Mouse (Mus musculus) neural tube, embryonic 12.5 days (tissue): ENCODE data around the gene Ppm1j. TPM values are rescaled to one million over a fixed set of nuclear protein-coding genes. Genes with fewer than 3 reads are reported as not detected.

Source experiments
- ATAC-seq: fragments of 200-750 bp; cut with Nextera tagmentation; 2 replicates; pipeline ENCODE4 v1.8.0; 2017; ENCODE audit warnings: low read depth, mild to moderate bottlenecking, moderate TSS enrichment, moderate library complexity; ENCODE audit not compliant: low FRiP score
- H3K27ac ChIP-seq: fragments of 300-500 bp; sonication (generic); 2 replicates; pipeline ENCODE4 v1.5.1; 2016
- H3K27me3 ChIP-seq: fragments of 300-500 bp; sonication (generic); replicated peaks from 2 replicates; pipeline ENCODE4 v1.6.1; 2016; ENCODE audit warnings: mild to moderate bottlenecking
- H3K36me3 ChIP-seq: fragments of 300-500 bp; sonication (generic); 2 replicates; pipeline ENCODE4 v1.6.1; 2016; ENCODE audit warnings: mild to moderate bottlenecking
- H3K4me1 ChIP-seq: fragments of 300-500 bp; sonication (generic); 2 replicates; pipeline ENCODE4 v1.6.1; 2016
- H3K4me2 ChIP-seq: fragments of 300-500 bp; sonication (generic); replicated peaks from 2 replicates; pipeline ENCODE4 v1.6.1; 2016; ENCODE audit warnings: mild to moderate bottlenecking
- H3K4me3 ChIP-seq: fragments of 300-500 bp; sonication (generic); 2 replicates; pipeline ENCODE4 v1.5.1; 2016
- H3K9ac ChIP-seq: fragments of 300-500 bp; sonication (generic); 2 replicates; pipeline ENCODE4 v1.6.1; 2016; ENCODE audit warnings: mild to moderate bottlenecking
- H3K9me3 ChIP-seq: fragments of 300-500 bp; sonication (generic); 2 replicates; pipeline ENCODE4 v1.6.1; 2016; ENCODE audit warnings: mild to moderate bottlenecking
- WGBS: fragments of 180-500 bp; shearing (Covaris S2); methylation state at CpG from one replicate; pipeline ENCODE4 v1.1.7; 2016; 5-methylcytosine and 5-hydroxymethylcytosine counted together
- polyA plus RNA-seq: library from polyadenylated mRNA; unstranded; fragments of >200 nt; fragmentation: Nextera tagmentation; extraction: Ambion mirVana; gene quantifications from 2 replicates; pipeline ENCODE4 v1.2.1, GENCODE M21; 2016

The Ppm1j gene
- polyA plus RNA-seq, 1 experiment from 2014 or later, result 1.5 TPM

GRCm38 (mm10) chr3:104788561-104789311 lies 7.9 kb downstream of the Ppm1j start:
- H3K4me1 ChIP-seq, result peaks cover 36% of the 10 kb centered on the region
- peak; percentile 80 for ATAC-seq
- peak overlapping the region; percentile 65 for H3K9ac ChIP-seq
- under 1% methylated on average over 49 of the region's 52 CpGs for WGBS
- peak overlapping the region; percentile 93 for H3K4me2 ChIP-seq
- no peaks in the 10 kb centered on the region for H3K36me3 ChIP-seq
- H3K9me3 ChIP-seq, result no peaks in the 10 kb centered on the region
- peak overlapping the region; percentile 57 for H3K4me3 ChIP-seq
- no peak overlapping the region for H3K27ac ChIP-seq
- peaks cover 20% of the 10 kb centered on the region for H3K27me3 ChIP-seq

- no peak overlapping the region for H3K27ac ChIP-seq
- H3K4me2 ChIP-seq, result peak overlapping the region; percentile 93
- peak overlapping the region; percentile 57 for H3K4me3 ChIP-seq
- ATAC-seq, result peak; percentile 52
- no peaks in the 10 kb centered on the region for H3K36me3 ChIP-seq
- H3K27me3 ChIP-seq, result peaks cover 15% of the 10 kb centered on the region
- no peaks in the 10 kb centered on the region for H3K9me3 ChIP-seq
- H3K9ac ChIP-seq, result peak overlapping the region; percentile 65
- 1% methylated on average over 10 of the region's 10 CpGs for WGBS
- peaks cover 41% of the 10 kb centered on the region for H3K4me1 ChIP-seq
These were observed 8.4 kb downstream of the Ppm1j start for GRCm38 (mm10) chr3:104789312-104789605.

GRCm38 (mm10) chr3:104789822-104790221 lies 9.0 kb downstream of the Ppm1j start:
- WGBS, result 37% methylated on average over 13 of the region's 13 CpGs
- H3K9ac ChIP-seq, result peak overlapping the region; percentile 65
- peaks cover 46% of the 10 kb centered on the region for H3K4me1 ChIP-seq
- H3K36me3 ChIP-seq, result no peaks in the 10 kb centered on the region
- peak overlapping the region; percentile 57 for H3K4me3 ChIP-seq
- ATAC-seq, result no peak
- H3K27me3 ChIP-seq, result peaks cover 10% of the 10 kb centered on the region
- no peak overlapping the region for H3K27ac ChIP-seq
- no peaks in the 10 kb centered on the region for H3K9me3 ChIP-seq
- H3K4me2 ChIP-seq, result peak overlapping the region; percentile 93

- WGBS, result 32% methylated on average over 6 of the region's 6 CpGs
- ATAC-seq, result no peak
- peak overlapping the region; percentile 93 for H3K4me2 ChIP-seq
- no peaks in the 10 kb centered on the region for H3K9me3 ChIP-seq
- H3K9ac ChIP-seq, result peak overlapping the region; percentile 65
- H3K4me1 ChIP-seq, result peaks cover 52% of the 10 kb centered on the region
- H3K27ac ChIP-seq, result no peak overlapping the region
- H3K36me3 ChIP-seq, result 0 out of 2 replicates have a peak, but pooled peaks cover 3% of the 10 kb centered on the region
- H3K4me3 ChIP-seq, result peak overlapping the region; percentile 57; the same call in 1 of the 2 replicates
- peaks cover 5% of the 10 kb centered on the region; the same call in 1 of the 2 replicates for H3K27me3 ChIP-seq
These were observed 9.6 kb downstream of the Ppm1j start for GRCm38 (mm10) chr3:104790401-104790937.

- H3K27ac ChIP-seq, result no peak overlapping the region
- H3K27me3 ChIP-seq, result peaks cover 5% of the 10 kb centered on the region; the same call in 1 of the 2 replicates
- H3K9me3 ChIP-seq, result no peaks in the 10 kb centered on the region
- H3K4me2 ChIP-seq, result peak overlapping the region; percentile 93
- H3K9ac ChIP-seq, result peak overlapping the region; percentile 65
- peaks cover 54% of the 10 kb centered on the region for H3K4me1 ChIP-seq
- H3K36me3 ChIP-seq, result 0 out of 2 replicates have a peak, but pooled peaks cover 8% of the 10 kb centered on the region
- peak overlapping the region; percentile 57; the same call in 1 of the 2 replicates for H3K4me3 ChIP-seq
- ATAC-seq, result no peak
- WGBS, result 21% methylated on average over 4 of the region's 4 CpGs
These were observed 10.2 kb downstream of the Ppm1j start for GRCm38 (mm10) chr3:104791017-104791416.

- no peaks in the 10 kb centered on the region for H3K9me3 ChIP-seq
- 0 out of 2 replicates have a peak, but pooled peaks cover 8% of the 10 kb centered on the region for H3K36me3 ChIP-seq
- no peak overlapping the region for H3K27ac ChIP-seq
- peaks cover 5% of the 10 kb centered on the region; the same call in 1 of the 2 replicates for H3K27me3 ChIP-seq
- peaks cover 54% of the 10 kb centered on the region for H3K4me1 ChIP-seq
- no peak overlapping the region for H3K9ac ChIP-seq
- 93% methylated on average over 8 of the region's 8 CpGs for WGBS
- H3K4me3 ChIP-seq, result no peak overlapping the region
- no peak overlapping the region for H3K4me2 ChIP-seq
- ATAC-seq, result no peak
These were observed 10.8 kb downstream of the Ppm1j start for GRCm38 (mm10) chr3:104791671-104792070.

- ATAC-seq, result no peak
- no peak overlapping the region for H3K4me3 ChIP-seq
- H3K9me3 ChIP-seq, result no peaks in the 10 kb centered on the region
- H3K27ac ChIP-seq, result no peak overlapping the region
- 0 out of 2 replicates have a peak, but pooled peaks cover 10% of the 10 kb centered on the region for H3K36me3 ChIP-seq
- H3K9ac ChIP-seq, result no peak overlapping the region
- WGBS, result 73% methylated on average over 15 of the region's 15 CpGs
- H3K27me3 ChIP-seq, result peaks cover 3% of the 10 kb centered on the region; the same call in 1 of the 2 replicates
- H3K4me1 ChIP-seq, result peaks cover 54% of the 10 kb centered on the region
- no peak overlapping the region for H3K4me2 ChIP-seq
These were observed 11.8 kb downstream of the Ppm1j start for GRCm38 (mm10) chr3:104792360-104793270.

GRCm38 (mm10) chr3:104793871-104794828 lies 13.3 kb downstream of the Ppm1j start:
- peaks cover 46% of the 10 kb centered on the region for H3K4me1 ChIP-seq
- H3K9me3 ChIP-seq, result no peaks in the 10 kb centered on the region
- peak overlapping the region; percentile 29; the same call in 1 of the 2 replicates for H3K27ac ChIP-seq
- ATAC-seq, result peak; percentile 93
- no peak overlapping the region for H3K9ac ChIP-seq
- peak overlapping the region; percentile 17 for H3K4me2 ChIP-seq
- H3K27me3 ChIP-seq, result no peaks in the 10 kb centered on the region
- no peak overlapping the region for H3K4me3 ChIP-seq
- 50% methylated on average over 20 of the region's 20 CpGs for WGBS
- peaks cover 12% of the 10 kb centered on the region; the same call in 1 of the 2 replicates for H3K36me3 ChIP-seq

- Histone ChIP-seq H3K27ac (no peak overlapping the region), H3K4me3 (no peak overlapping the region), H3K36me3 (peaks cover 14% of the 10 kb centered on the region; the same call in 1 of the 2 replicates), H3K9me3 (no peaks in the 10 kb centered on the region), H3K4me2 (peak overlapping the region; percentile 12; the same call in 1 of the 2 replicates), H3K4me1 (peaks cover 38% of the 10 kb centered on the region), H3K27me3 (no peaks in the 10 kb centered on the region), H3K9ac (no peak overlapping the region)
- no peak for ATAC-seq
- 46% methylated on average over 12 of the region's 12 CpGs for WGBS
These were observed 14.2 kb downstream of the Ppm1j start for GRCm38 (mm10) chr3:104794953-104795470.

- peaks cover 30% of the 10 kb centered on the region for H3K4me1 ChIP-seq
- no peak overlapping the region for H3K4me2 ChIP-seq
- no peak for ATAC-seq
- peaks cover 21% of the 10 kb centered on the region for H3K36me3 ChIP-seq
- H3K9ac ChIP-seq, result no peak overlapping the region
- H3K27me3 ChIP-seq, result no peaks in the 10 kb centered on the region
- no peaks in the 10 kb centered on the region for H3K9me3 ChIP-seq
- 60% methylated on average over 15 of the region's 15 CpGs for WGBS
- no peak overlapping the region for H3K27ac ChIP-seq
- H3K4me3 ChIP-seq, result no peak overlapping the region
These were observed 14.9 kb downstream of the Ppm1j start for GRCm38 (mm10) chr3:104795661-104796340.
